Mouse (Mus musculus) embryonic fibroblast, embryonic 13.5 days (primary cell): ENCODE measurements around the gene Txndc16.

Experiments
- CTCF ChIP-seq: IDR thresholded peaks from 2 replicates; pipeline ENCODE4 v1.5.1; 2011; ENCODE audit warnings: mild to moderate bottlenecking, control low read depth, low read length, moderate library complexity, borderline replicate concordance; ENCODE audit not compliant: insufficient read depth
- POLR2A ChIP-seq: IDR thresholded peaks from 2 replicates; pipeline ENCODE4 v1.6.1; 2011; ENCODE audit warnings: low read depth, mild to moderate bottlenecking, control low read depth, low read length, moderate library complexity

- TF ChIP-seq CTCF (no peak), POLR2A (no peak)
Measured at GRCm38 (mm10) chr14:45181611-45182010, 38.5 kb downstream of the Txndc16 start.
